Mouse (Mus musculus) lung, postnatal 4 days (tissue): ENCODE results near the gene Tek.
"Not testable (repeated sequence)": the region's sequence is repeated elsewhere in the genome, so short reads cannot be mapped to it uniquely, and the experiment has no call there.

Source experiments
- DNase-seq, 2 experiments: peaks; one replicate each; pipeline ENCODE4 v3.0.0; 2021

Gene Tek

DNA sequence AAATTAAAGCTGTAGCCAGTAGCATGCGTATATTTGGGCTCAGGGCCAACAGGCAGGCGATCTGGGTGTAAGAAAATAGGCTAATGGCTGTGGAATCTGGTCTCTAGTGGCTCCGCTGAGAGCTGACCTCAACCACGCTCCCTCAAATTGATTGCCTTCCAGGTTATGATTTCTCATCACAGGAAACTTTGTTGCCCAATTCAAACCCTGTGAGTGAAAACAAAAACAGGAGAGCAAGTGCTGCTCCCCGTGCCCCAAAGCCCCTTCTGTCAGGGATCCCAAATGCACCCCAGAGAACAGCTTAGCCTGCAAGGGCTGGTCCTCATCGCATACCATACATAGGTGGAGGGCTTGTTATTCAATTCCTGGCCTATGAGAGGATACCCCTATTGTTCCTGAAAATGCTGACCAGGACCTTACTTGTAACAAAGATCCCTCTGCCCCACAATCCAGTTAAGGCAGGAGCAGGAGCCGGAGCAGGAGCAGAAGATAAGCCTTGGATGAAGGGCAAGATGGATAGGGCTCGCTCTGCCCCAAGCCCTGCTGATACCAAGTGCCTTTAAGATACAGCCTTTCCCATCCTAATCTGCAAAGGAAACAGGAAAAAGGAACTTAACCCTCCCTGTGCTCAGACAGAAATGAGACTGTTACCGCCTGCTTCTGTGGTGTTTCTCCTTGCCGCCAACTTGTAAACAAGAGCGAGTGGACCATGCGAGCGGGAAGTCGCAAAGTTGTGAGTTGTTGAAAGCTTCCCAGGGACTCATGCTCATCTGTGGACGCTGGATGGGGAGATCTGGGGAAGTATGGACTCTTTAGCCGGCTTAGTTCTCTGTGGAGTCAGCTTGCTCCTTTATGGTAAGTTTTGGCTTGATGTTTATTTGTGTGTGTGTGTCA is at the start of gene Tek:
TSS of gene Tek (plus strand) at position 452 of the 894 bp plus-strand sequence.
- DNase-seq: peak; percentile 19 to 37

DNA sequence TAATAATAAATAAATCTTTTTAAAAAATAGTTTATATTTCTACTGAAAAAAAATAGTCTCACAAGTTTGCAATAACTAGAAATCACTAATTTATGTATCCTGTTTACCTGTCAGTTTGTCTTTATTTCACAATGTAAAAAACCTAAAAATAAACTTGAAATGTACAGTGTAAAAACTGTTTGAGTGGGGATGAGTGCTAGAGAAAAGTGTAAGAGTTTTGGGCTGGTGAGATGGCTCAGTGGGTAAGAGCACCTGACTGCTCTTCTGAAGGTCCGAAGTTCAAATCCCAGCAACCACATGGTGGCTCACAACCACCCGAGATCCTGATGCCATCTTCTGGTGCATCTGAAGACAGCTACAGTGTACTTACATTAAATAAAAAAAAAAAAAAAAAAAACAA is 49.3 kb upstream of the Tek start:
- not testable (repeated sequence) for DNase-seq

DNA sequence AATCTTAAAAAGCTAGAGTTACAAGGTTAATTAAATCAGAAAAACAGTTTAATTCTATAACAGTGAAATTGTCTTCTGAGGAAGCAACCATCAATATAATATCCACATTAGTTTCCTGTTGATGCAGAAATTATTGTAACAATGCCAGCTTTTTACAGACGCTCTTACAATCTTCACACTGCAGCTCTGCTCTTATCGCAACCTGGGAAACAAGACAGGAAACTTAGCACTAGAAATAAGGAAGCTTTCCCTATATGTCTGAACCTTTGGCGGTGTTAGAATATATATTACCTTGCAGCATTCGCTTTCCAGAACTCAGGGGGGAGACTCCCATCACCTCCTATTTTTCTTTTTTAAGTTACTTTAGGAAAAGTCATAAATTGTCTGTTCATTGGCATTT is 48.0 kb upstream of the Tek start:
- DNase-seq: no peak

DNA sequence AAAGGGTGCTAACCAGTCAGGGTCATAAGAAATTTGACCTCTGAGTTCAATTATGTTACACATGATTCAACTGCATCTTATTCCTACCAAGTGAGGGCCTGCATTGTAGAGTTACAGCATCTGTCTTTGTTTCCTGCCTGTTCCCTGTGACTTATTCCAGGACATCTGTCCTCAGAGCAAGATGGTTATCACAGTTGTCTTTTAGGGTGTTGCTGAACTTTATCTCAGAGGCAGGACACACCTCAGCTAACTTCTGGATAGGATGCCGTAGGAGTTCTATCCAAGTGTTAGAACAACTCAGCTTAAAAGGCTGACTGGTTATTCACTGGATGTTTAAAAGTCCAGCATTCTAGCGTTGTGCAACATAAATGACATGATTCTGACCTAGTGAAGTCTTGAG is 46.9 kb upstream of the Tek start:
- no peak for DNase-seq

DNA sequence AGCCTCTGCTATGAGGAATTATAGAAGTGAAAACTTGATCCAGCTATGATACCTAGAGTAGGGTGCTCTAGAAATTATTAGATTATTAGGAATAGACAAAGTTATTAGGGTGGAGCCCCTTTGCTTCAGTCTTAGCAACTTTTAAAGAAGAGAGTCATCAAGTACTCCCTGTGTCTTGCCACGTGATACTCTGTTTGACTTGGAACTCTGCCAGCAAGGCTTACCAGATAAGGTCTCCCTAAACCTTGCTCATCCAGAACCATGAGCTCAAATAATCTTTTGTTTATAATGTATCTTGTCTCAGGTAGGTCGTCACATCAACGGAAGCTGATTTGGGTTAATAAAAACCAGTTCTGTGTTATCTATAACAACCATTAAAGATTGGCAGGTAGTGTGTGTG is 42.7 kb upstream of the Tek start:
- DNase-seq: no peak

DNA sequence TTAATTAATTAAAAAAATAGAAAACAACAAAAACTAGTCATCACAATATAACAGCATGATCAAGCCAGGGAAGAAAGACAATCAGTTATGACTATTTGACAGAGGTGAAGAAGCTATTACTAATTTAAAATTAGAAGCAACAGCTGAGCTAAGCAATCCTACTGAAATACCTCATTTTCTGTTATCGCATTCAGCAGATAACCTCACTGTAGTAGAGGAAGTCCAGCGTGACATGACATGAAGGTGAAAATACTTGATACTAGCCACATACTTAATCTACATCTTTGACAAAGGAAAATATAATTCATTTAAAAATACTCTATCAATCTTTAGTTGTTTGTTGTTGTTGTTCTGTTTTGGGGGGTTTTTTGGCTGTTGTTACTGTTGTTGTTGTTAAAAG is 28.1 kb upstream of the Tek start:
- DNase-seq: no peak

DNA sequence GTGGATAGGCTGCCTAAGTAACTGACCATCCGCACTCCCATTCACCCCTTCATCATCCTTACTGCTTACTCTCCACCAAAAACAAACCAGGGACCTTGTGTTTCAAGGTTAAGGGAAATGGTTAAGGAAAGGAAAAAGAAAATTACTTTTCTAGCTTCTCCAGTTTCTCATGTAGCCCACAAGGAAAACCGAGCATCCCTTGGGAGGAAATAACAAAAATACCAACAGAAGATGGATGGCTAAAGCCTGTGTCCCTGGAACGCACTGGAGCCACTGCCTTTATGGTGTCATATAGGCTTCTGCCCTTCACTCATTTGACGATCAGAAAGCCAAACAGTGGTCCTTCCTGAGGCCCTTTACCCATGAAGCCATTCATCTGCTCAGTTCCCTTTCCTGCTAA is 27.7 kb upstream of the Tek start:
- DNase-seq: no peak

DNA sequence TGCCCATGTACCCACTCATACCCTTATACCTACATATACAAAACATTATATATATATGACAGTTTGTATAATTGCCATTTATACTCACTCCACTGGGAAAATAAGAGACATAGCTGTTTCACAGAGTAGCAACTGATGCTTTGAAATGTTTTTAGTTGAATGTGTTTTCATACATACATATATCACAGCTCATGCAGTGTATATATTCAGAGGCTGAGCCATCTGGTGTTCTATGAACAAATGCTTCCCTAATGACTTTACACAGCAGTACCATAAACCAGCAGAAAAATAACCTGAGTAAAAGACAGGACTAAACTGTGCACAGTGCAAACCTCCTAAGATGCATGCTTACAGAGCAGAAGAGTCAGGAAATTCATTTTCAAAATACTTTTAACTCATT is 25.3 kb upstream of the Tek start:
- DNase-seq: no peak

DNA sequence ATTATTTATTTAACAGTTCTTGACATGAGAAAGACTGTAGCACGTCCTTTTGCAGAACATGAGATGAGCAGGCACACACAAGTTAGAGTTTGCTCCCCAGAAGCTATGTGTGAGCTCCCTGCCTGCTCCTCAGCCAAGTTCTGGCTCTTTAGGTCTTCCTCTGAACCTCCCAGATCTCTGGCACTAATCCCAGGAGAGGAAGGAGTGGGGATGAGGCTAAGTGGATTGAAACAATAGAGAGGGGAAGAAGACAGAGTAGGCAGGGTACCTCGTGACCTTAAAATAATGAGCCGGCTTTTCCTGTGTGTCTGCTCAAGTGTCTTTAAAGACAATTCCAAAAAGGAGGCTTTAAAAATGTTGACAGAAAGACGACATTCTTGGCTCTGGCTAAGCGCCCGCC is 23.9 kb upstream of the Tek start:
- peak; percentile 24 to 32 for DNase-seq

DNA sequence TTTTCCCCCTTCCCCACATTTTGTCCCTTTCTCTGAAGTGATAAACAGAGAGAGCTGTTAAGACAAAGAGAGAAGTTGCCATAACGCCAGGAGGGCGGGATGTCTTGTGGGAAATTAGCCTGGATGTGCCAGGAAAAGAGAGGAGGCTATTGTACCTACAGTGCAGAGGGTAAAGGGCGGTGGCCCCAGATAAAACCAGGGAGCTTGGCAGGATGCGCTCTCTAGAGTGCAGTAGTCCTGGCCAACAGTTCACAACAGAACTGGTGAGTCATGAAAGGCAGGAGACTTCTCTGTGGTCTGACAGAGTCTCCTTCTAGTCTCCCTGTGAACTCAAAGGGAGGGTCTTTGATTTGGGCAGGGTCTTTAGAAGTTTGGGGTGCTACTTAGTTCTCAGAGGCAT is 13.3 kb upstream of the Tek start:
- DNase-seq: peak in 1 of 2 experiments; percentile 38

DNA sequence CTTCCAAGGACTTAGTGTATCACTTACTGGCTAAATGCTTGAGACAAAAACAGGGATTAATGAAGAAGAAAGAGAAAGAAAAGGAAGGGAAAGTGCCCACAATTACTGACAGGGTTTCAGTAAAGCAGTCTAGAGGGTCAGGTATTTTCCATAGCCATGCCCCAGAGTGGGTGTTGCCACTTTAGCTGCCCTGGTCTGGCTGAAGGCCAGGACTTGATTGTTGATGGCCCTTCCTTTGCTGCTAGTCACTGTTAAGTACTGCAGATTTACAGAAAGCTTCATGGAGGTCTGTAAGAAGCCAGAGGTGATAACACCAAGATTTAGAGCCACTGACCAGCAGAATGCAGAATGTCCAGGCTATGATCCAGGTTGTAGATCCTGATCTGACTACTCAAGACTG is 6.4 kb upstream of the Tek start:
- peak; percentile 46 to 67 for DNase-seq

DNA sequence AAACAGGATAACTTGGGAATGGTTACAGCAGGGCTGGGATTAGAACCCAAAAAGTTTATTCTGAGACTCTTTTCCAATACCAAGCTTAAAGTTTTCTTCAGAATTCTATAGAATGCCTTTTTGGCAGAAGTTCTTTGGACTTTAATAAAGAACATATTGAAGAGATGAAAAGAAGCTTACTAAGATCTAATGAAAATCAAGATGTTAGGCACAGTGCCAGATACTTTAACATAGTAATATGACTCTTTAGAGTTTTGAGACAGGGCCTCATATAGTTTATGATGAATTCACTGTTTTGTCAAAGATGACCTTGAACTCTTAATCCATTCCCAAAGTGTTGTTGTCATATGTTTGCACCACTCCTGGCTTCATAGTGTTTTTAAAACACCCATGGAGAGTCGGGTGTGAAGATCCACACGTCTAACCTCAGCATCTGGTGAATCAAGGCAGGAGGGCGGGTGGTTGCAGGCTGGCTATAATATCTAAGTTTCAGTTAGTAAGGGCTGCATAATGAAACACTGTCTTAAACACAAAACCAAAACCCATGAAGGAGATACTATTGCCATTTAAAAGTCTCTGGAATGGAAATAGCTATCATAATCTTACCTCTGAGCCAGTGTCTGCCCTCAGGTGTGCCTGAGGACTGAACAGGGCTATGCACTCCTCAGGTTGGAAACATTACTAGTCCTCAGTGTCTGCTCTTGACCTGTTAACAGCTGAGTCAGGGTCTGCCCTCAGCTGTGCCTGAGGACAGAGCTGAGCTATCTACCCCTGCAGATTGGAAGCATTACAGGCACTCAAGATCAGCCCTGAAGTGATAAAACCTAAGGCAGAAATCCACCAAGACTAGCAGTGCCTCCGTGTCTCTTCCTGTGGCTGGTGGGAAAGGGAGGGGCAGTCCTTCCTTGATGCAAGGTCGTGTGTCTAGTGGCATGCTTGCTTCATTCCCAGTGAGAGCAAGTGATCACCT is 1.5 kb upstream of the Tek start:
- no peak for DNase-seq

DNA sequence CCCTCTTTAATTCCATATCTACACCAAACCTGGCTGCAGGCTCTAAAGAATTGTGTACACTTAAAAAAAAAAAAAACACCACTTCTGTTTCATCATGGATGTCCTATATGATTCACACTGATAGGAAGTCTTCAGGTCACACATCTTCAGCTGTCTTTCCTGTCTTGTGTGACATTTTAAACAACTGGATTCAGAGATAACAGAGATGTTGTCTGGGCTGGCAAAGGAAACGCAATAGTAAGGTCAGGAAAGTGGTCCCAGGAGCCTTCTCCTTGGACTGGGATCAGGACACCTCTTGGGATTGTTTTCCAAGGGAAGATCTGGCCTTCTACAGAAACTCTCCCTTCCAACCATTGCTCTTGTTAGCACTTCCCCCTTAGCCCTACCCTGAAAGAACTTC is 2.7 kb downstream of the Tek start:
- DNase-seq: no peak

DNA sequence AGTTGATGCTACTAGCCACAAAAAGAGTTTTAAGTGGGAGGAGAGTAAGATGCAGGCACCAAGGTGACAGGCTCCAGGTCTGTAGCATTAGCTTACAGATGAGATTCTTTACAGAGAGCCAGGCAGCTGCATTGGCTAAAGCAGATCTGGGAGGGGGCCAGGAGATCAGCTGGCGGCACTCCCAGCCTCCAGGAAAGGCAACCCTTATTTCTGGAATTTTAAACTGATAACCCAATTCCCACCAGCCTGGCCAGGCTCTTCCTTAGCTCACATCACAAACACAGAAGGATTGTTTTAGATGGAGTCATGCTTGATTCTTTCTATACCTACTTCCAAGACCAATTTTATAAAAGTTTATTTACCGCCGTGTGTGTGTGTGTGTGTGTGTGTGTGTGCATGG is 6.7 kb downstream of the Tek start:
- peak; percentile 44 to 64 for DNase-seq

DNA sequence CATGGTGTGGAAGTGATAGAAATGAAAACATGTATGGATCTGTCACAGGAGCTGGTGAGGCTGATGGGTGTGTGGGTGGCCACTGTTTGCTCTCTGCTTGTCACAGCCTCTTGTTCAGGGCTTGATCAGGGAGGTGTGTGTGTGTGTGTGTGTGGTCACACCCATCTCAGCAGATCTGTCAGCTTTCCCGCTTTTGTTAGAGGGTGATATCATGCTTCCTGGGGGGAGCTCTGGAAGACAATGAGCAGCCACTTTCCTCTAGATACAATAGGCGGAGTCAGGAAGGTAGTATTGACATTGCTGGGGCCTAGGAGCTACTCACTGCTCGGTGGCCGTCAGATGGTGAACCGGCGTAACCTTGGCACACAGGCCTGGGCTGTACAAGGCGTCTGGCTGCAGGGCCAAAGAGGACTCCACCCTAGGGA is 7.3 kb downstream of the Tek start:
- DNase-seq: peak; percentile 60 to 87

DNA sequence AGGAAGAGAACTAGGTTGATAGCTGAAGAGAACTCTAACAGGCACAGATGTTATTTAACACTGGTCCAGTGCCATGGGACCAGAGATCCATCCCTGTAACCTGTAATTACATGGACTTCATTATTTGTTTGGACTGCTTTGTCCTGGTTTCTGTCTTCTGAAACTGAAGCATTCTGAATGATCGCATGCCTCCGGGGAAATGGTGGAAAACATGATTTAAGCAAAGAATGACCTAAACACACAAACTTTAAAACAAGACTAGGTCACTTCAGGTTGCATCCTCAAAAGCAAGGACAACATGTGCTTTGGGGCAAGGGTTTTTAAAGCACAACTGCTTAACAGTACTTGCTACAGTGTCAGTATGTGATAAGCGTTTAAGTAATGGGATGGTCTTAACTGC is 8.2 kb downstream of the Tek start:
- no peak for DNase-seq

DNA sequence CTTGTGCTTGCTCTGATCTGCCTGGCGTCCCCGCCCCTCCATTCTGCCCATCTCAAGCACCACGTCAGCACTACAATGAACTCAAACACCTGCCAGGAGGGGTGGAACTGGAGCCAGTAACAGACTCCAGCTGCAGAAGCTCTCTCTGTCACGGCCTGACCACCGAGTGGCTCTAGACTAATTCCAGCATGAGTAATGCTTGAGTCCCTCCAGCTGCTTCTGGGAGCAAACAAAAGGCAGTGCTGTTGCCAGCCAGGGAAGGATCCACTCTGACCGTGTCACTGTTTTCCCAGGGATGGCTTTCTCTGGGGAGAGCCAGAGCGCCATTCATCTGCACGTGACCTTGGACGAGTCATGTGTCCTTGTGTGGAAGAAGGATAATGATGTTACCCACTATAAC is 13.4 kb downstream of the Tek start:
- DNase-seq: peak; percentile 53 to 81

DNA sequence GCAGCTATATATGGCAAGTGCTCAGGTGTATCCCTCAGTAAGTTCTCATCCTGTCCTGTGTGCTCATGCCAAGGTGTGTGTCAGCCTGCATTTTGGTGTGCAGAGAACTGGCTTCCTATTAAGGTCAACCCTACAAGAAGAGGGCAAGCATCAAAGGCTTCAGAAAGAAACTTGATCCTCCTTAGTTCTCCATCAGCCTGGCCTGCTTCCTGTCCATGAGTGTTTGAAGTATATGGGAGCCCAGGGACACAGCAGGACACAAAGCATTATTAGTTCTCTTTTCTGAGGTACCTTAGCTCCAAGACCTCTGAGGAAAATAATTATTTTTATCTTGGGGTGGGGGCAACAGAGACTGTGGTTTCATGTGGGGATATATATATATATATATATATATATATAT is 26.1 kb downstream of the Tek start:
- DNase-seq: no peak

DNA sequence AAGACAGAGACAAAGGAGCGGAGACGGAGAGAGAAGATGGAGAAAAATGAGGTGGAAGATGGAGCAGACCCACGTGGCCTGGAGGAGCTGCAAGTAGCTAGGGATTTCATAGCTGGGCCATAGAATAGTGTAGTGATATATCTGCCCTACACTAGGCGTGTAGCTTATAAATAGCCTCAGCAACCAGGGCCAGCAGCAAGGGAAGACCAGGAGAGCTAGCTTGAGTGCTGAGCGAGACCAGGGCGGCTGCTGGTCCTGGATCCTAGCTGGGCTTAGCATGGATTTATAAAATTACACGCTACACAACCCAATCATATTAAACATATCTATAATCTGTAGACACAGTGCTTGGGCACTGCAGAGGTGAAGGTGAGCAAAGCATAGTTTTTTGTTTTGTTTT is 27.1 kb downstream of the Tek start:
- no peak for DNase-seq

DNA sequence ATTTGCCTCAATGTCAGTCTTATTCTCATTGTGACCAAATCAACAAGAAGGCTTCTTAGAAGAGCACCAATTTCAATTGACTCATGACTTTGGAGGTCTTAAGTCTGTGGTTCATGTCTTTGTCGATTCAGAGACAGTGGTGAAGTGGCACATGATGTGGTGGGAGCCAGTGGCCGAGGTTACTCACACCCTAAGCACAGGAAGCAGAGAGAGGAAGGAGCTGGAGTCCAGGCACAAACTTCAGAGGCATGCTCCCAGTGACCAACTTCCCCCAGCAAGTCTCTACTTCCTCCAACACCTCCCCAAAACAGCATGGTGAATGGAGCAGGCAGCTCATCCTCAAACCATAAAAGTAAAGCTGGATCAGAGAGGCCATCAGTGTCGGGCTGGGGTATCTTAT is 29.5 kb downstream of the Tek start:
- DNase-seq: no peak

DNA sequence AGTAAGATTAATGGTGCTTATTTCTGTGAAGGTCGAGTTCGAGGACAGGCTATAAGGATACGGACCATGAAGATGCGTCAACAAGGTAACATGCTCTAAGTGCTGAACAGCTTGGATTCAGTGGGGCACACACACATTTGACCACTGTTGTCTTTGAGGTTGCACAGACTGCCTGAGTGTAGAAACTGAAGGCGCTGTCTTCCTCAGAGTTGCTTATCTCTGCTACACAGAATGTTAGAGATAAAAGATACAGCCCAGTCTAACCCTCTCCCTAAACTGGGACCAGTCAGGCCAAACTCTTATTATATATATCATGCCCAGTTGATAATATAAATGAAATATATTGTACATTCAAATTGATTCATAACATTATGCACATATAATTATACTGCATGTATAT is 42.0 kb downstream of the Tek start:
- no peak for DNase-seq

DNA sequence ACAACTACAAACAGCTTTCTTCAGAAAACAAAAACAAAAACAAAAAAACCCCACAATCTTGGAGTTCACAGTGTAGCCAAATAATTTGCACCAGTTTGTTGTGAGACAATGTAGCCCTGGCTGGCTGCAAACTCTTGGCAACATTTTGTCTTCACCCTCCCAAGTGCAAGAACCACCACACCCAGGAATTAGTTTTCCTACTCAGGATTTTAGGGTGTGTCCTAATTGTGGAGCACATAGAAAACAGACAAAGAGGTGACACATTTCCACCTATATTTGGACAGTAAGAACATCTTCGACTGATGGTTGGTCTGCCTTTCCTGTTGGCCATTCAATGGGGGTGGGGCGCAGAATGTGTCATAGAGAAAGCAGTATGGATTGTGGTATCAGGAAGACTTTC is 46.8 kb downstream of the Tek start:
- DNase-seq: no peak

DNA sequence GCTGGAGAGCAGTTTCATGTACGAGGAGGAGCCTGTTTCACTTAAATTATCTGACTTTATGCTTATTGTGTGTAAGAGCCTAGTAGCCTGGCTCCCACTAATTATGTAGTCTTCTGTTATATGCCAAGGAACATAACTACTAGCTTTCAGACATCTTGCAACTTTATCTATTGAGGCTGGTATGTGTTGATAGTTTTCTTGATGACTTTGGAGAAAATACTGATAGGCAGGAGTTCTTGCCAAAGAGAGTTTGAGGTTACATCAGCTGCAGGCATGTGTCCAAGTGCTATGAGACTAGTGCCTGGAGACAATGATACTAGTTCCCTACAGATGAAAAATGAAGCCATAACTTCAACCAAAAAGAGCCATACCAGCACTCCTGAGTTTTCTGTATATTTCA is 64.1 kb downstream of the Tek start:
- no peak for DNase-seq

DNA sequence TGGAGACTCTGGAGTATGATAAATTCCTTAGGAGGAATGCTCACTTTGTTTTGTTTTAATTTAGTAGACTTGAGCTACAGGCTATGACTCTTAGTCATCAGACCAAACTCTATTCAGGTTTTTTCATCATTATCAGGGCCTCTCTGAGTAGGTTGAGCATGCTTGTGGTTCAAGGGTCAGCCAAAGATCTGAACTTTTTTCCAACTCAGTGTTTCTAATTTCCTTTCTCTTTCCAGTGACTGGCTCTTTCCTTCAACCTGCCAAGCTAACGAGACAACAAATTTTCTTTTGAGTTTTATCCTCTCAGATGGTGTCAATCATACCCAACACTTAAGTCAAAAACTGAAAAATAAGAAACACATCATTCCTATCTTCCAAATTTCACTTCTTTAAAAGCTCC is 71.5 kb downstream of the Tek start:
- DNase-seq: no peak
